Mouse (Mus musculus): ENCODE results near the gene Rars.

- no peak for TF ChIP-seq GATA1 (IDR thresholded peaks at IDR 0.05; ENCODE audit: borderline replicate concordance, low read length)
- TF ChIP-seq FLI1 (IDR thresholded peaks at IDR 0.05; ENCODE audit: low read length), result no peak
Observed at GRCm38 (mm10) chr11:35782444-35782843, 51.9 kb downstream of the Rars start.
